Mouse (Mus musculus) layer of hippocampus, adult 9-10 months (tissue): ENCODE measurements around the gene Rabl2.

ENCODE experiments used
- DNase-seq: peaks from one replicate; pipeline ENCODE4 v3.0.0; 2022; ENCODE audit warnings: low spot score

Gene Rabl2

GRCm38 (mm10) chr15:89551733-89552132 is 40.0 kb downstream of the Rabl2 start:
- no peak for DNase-seq

GRCm38 (mm10) chr15:89550506-89550905 is 41.2 kb downstream of the Rabl2 start:
- DNase-seq = no peak

GRCm38 (mm10) chr15:89548837-89549236 is 42.9 kb downstream of the Rabl2 start:
- DNase-seq = no peak

- DNase-seq = no peak
These were observed 43.7 kb downstream of the Rabl2 start for GRCm38 (mm10) chr15:89547824-89548601.

GRCm38 (mm10) chr15:89547321-89547720 is 44.4 kb downstream of the Rabl2 start:
- no peak for DNase-seq

- DNase-seq = no peak
These were observed 47.6 kb downstream of the Rabl2 start for GRCm38 (mm10) chr15:89544171-89544570.

- DNase-seq = no peak
These were observed 57.9 kb downstream of the Rabl2 start for GRCm38 (mm10) chr15:89533843-89534207.

- no peak for DNase-seq
These were observed 58.5 kb downstream of the Rabl2 start for GRCm38 (mm10) chr15:89532924-89533842.
